Mouse (Mus musculus): ENCODE measurements around the gene 6030468B19Rik.
A peak's percentile ranks its signal among the peaks of the same experiment; 100 is the strongest.
"Not testable (repeated sequence)": the region's sequence is repeated elsewhere in the genome, so short reads cannot be mapped to it uniquely, and the experiment has no call there.

Gene 6030468B19Rik

DNA sequence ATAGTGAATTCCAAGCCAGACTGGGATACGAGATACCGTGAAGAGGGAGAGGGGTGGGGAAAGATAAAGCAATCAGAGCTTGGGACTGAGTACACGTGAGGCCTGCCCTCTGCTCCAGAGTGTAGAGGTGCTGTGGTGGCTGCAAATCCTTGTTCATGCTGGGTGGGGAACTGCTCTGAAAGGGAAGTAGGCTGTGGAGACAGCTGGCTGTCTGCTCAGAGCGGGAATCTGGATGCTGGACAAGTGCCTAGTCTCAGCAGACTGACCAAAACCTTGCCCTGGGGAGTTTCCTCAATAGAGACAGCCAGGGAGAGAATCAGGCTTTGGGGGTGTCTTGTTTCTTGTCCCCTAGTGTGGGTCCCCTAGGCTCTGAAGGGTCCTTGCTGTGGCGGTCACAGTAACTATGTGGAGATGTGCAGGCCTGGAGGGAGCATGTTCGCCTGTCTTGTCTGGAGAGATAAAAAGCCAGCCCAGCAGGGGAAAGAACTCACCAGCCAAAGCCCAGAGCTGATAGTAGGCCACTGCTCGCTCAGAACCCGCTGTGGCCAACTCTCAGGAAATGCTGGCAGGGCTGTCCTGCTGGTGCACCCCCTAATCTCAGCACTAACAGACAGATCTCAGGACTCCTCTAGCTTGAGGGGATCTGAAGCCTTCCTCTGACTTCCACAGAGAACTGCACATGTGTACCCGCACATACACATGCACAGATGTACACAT, 31.6 kb downstream of the 6030468B19Rik start:
- DNase-seq (ENCODE audit: low read depth, low spot score), result peak; percentile 52

DNA sequence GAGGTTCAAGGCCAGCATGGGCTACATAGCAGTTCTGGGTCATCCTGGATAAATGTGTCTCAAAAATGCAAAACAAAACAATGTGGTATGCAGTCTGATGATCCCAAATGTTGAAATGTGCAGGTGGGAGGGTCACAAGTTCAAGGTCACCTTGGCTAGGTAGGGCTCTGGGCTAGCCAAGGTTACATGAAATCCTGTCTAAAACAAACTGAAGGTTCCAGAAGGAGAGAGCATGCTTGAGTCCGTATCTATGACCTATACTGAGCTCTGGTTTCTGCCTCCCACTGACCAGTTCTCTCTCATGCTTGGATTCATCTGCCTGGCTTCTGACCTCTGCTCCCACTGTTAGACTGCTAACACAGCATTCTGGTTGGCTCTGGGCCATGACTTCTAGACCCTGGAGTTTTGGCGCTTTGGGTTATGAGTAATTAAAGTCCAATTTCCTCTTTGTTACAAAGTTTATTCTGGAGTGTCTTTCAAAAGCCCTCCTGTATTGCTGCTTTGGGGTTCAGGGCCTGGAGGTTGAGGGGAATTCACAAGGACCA, 32.3 kb downstream of the 6030468B19Rik start:
- DNase-seq (ENCODE audit: low read depth, low spot score), result no peak

DNA sequence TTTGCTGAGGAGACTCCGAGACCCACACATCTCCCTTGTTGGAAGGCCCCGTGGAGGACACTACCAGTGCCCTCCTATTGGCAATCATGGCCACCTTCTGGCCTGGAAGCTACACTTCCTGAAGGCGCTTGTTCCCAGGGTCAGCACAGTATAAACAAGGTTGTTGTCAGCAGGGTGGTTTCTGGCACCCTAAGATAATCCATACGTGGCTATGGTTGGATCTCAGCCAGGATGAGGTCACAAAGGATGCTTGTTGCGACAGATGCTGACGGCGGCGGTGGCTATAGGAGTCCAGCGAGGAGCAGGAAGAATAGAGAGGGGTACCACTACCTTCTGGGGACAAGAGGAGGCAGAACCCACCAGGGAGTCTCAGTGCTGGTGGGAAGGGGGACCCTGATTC, 32.9 kb downstream of the 6030468B19Rik start:
- DNase-seq (ENCODE audit: low read depth, low spot score), result no peak

DNA sequence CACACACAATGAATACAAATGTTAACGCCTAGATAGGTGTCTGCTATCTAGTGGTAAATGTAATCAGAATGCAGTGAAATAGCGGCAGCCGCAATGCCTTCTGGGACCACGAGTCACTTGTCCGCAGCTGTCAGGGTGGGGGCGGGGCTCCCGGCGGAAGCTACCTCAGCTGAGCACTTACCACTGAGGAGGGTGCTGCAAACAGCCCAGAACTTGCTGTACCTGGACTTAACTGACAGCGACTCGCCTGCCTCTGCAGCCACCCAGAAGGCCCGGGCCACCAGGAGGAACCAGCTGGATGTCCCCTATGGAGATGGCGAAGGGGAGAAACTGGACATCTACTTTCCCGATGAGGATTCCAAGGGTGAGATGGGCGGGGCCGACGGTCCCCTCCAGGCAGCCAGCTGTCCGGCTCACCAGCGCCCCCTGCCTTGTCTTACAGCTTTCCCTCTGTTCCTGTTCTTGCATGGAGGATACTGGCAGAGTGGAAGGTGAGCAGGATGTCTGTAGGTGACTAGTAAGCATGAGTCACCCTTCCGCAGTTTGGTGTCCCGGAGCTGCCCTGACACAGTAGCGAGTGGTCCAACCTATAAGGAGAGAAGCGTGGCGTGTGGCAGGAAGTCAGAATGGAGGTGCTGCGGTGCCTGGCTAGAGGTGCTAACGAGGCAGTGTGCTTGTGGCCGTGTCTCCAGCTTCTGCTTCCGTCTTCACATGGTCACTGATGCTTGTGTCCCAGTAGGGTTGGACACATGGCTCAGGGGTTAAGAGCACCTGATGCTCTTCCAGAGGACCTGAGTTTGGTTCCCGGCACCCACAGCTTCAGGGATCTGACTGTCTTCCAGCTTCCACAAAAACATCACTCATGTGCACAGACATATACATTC, 34.9 kb downstream of the 6030468B19Rik start:
- DNase-seq (ENCODE audit: low read depth, low spot score), result peak; percentile 81

DNA sequence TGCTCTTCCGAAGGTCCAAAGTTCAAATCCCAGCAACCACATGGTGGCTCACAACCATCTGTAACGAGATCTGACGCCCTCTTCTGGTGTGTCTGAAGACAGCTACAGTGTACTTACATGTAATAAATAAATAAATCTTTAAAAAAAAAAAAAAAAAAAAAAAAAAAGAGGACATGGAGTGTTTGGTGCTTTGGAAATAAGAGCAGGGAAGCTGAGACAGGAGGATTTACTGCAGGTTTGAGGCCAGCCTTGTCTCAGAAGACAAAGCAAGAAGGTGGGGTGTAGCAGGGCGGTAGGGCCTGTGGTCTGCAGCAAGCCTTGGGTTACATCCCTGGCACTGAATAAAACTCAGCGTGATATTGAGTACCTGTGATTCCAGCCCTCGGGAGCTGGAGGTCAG, 36.0 kb downstream of the 6030468B19Rik start:
- DNase-seq (ENCODE audit: low read depth, low spot score), result not testable (repeated sequence)

DNA sequence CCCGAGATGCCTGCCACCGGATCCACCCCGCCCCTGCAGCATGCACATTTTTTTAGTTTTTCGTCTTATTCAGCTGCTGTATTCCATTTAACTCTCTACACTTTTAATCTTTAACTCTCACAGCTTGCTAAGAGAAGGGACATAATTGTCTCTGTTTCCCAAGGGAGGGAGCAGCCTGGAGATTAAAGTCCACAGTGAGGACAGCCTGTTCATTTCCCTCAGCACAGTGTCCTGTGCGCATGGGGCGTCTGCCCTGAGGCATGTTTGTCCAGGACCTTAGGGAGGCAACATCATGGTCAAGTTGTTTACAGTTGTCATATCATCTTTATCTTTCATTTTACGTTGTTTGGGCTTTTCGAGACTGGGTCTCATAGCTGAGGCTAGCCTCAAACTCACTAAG, 36.6 kb downstream of the 6030468B19Rik start:
- no peak for DNase-seq (ENCODE audit: low read depth, low spot score)

DNA sequence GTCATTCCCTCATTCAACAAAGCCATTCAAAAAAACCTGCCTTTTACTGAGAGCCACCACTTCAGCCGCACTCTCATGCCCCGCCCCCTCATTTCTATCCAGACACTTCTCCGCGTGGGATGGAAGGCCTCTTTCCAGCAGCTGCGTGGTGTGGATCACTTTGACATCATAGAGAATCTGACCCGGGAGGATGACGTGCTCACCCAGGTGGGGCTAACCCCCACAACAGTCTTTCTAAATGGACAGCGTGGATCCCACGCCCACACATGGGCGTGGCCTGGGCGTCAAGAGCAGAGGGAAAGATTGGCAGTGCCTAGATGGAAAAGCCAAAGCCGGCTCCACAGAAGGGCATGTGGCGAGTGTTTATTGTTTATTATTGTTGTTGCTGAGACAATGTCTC, 38.8 kb downstream of the 6030468B19Rik start:
- DNase-seq (ENCODE audit: low read depth, low spot score), result peak; percentile 71

DNA sequence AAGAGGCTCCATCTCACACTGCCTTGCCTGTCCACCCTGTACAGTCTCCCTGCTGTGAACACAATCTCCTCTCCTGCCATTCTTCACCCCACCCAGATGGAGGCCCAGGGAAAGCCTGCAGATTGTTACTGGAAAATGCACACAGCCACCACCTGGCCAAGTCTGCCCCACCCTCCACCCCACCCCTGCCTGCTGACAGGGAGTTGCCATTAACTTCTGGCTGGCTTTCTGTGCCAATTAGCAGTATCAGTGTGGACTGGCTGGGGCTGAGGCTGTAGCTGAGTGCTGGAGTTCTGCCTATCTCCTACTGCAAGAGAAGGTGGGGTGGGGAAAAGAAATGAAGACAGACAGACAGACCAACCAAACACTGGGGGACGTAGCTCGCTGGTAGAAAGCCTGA, 41.1 kb downstream of the 6030468B19Rik start:
- DNase-seq (ENCODE audit: low read depth, low spot score), result no peak

DNA sequence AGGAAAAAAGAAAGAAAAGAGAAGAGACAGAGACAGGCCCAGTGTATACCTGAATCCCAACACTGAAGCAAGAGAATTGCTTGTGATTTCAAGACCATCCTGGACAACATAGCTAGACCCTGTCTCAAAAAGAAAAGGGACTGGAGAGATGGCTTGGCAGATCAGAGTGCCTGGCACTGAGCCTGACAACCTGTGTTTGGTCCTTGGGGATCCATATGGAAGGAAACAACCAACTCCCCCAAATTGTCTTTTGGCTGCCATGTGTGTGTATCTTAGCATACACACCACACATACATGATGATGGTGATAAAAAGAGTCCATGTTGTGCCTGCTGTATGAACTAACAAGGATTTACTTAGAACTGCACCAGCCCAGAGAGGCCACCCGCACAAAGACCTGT, 41.6 kb downstream of the 6030468B19Rik start:
- no peak for DNase-seq (ENCODE audit: low read depth, low spot score)

DNA sequence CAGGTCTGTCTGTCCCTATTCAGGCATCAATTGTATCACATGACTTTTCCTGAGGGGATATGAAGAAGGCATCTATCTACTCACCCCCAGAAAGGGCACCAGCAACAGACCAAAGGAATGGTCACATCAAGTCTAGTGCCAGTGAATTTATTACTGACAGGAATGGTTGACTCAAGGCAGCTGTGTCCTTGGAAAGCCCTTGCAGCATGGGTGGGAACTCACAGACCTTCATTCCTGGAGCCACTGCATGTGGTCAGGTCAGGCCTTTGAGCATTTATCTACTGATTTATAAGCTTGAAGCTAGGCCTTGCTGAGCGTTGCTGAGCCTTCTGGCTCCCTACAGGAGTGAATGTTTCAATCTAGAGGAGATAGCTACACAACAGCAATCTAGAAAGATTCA, 43.5 kb downstream of the 6030468B19Rik start:
- DNase-seq (ENCODE audit: low read depth, low spot score), result no peak

DNA sequence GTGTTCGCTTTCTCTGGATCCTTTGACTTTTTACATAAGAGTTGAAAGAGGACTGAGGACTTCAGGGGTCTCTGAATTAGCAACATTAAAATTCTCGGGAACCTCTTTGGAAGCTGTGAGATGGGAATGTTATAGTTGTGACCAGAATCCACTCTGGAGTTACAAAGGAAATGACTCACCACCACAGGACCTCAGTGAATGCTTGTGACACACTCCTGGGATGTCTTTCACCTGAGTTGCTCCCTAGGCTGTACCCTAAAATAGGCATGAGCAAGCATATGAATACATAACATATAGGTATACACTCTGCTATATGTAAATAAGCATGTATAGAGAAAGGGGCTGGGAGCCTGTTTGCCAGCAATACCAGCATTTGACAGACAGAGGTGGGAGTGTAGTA, 46.0 kb downstream of the 6030468B19Rik start:
- no peak for DNase-seq (ENCODE audit: low read depth, low spot score)

DNA sequence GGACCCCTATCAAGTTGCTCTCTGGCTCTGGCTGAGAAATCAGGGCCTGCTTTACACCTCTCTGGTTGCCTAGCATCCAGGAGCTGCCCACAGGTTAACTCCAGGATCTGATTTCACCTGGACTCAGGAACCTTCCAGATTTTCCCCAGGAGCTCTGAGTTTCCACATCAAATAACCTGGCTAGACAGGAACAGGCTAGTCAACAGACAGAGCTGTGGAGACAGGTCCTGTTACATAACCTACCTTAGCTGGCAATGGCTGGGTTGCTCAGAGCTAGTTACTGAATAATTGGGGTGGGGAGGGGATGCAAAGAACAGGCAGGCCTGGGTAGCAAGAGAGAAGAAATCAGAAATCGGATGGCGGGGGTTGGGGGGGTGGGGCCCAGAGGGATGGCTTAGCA, 47.5 kb downstream of the 6030468B19Rik start:
- DNase-seq (ENCODE audit: low read depth, low spot score), result no peak

DNA sequence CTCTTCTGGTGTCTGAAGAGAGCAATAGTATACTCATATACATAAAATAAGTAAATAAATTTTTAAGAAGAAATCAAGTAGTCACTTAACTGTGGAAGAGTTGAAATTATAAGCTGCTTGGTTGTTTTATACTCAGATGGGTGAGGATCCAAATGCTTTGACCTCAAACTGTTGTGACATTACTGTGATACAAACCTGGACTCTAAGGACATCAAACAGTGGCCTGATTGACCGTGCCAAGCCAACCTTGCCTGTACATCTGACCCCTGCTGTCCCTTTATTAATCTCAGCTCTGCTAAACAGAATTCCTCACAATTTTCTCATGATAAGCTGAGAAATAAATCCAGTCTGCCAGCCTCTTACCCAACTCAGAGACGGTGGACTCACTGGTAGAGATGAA, 48.2 kb downstream of the 6030468B19Rik start:
- DNase-seq (ENCODE audit: low read depth, low spot score), result no peak

DNA sequence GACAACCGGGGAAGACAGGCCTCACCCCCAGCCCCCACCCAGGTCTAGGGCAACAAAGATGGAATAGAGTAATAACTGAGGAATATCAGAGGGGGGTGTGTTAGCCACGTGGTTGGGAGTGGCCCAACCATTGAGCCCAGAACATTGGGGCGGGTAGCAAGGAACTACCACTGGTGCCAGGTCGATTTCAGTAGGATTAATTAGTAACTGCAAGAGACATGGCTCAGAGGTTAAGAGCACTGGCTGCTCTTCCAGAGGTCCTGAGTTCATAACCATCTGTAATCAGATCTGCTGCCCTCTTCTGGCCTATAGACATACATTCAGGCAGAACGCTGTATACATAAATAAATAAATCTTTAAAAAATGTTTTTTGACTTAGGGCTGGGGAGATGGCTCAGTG, 49.2 kb downstream of the 6030468B19Rik start:
- peak; percentile 17 for DNase-seq (ENCODE audit: low read depth, low spot score)

DNA sequence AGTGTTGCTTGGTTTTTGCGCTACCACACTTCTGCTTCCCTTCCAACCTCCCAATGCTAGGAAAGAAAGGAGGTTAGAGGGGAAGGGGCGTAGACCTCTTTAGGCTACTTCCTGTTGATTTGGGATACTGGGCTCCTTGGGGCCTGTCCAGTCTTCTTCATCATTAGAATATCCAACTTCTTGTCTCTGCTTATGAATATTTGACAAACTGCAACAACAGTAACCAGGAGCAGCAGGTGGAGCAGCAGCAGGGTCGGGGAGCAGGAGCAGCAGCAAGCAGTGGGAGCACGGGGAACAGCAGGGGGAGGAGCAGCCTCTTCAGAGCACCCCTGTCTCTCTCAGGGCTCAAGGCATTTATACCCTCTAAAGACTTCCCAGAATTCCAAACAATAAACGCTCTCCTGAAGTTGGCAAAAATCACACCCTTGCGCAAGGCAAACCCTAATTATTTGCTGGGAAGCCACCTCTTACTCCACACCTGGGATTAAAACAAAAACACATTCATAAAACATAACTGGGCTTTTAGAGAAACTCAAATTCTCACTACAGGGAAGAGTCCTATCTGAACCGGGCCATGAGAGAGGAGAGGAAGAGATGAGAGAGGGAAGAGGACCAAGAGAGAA, 50.2 kb downstream of the 6030468B19Rik start:
- DNase-seq (ENCODE audit: low read depth, low spot score), result no peak

DNA sequence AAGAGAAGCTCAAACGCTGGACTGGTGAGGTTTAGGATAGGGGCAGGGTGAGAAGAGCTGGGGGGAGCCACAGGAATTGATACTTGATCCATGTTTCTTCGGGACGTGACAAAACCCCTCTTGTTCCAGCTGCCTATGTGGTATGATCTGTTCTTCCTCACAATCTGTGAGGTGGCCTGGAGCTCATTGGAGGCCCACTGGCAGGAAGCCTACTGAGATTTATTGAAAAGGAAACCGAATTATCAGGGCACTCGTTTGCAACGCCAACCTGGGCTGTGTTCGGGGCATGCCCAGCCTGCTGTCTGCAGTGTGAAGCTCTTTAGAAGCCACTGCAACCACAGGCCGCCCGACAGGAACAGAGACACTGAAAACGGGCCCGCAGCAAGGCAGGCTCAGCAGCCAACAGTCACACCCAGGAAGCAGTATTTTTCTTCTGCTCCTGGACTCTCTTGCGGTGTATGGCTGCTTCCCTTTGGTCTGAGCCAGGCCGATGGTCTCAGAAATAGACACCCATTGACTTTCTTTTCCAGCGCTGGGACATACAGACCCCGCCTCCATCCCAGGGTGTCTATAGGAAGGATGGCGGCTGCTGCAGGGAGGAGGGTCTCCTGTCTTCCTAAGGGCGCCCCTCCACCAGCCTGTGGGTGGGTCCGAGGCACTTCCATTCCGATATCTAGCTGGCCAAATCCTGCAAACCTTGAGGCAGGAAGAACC, 51.0 kb downstream of the 6030468B19Rik start:
- peak; percentile 47 for DNase-seq (ENCODE audit: low read depth, low spot score)

DNA sequence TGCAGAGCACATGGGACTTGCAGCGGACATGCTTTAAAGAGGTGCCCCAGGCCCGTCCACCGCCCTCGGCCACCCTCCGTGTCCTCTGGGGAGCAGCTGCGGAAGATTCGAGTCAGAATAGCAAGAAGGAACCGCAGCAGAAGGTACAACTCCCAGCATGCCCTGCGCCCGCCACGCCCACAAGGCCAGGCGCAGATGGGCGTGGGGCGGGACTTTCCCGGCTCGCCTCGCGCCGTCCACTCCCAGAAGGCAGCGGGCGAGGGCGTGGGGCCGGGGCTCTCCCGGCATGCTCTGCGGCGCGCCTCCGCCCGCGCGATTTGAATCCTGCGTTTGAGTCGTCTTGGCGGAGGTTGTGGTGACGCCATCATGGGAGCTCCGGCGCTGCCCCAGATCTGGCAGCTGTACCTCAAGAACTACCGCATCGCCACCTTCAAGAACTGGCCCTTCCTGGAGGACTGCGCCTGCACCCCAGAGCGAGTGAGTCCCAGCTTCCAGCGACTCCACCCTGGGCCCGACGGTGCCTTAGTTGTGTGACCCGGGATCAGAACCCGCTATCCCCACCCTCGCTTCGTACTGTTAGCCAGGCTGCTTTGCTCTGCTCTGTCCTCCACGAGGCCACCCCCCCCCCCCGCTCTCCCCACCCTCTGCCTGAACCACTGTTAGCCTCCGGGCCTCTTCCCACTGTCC, 51.7 kb downstream of the 6030468B19Rik start, which contains the start of gene Birc5:
Birc5 (plus strand) TSS at position 267 of the 687 bp plus-strand sequence.
- DNase-seq (ENCODE audit: low read depth, low spot score), result peak; percentile 97

DNA sequence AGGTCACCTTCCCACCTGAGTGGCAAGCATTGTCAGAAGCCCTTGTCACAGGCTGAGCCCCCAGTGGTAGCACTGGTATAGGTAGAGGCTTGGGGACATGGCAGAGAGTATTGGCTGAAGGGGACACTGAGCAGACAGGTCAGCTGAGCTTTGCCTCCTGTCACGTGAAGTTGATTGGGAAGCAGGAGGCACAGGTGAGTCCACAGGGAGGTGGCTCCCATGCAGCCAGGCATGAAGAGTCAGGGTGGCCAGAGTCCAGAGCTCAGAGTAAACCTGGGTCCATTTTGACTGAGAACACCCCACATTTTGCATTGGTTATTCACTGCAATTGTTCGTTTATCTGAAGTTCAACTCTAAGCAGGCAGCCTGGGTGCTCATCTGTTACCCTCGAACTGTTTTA, 55.4 kb downstream of the 6030468B19Rik start:
- DNase-seq (ENCODE audit: low read depth, low spot score), result no peak

DNA sequence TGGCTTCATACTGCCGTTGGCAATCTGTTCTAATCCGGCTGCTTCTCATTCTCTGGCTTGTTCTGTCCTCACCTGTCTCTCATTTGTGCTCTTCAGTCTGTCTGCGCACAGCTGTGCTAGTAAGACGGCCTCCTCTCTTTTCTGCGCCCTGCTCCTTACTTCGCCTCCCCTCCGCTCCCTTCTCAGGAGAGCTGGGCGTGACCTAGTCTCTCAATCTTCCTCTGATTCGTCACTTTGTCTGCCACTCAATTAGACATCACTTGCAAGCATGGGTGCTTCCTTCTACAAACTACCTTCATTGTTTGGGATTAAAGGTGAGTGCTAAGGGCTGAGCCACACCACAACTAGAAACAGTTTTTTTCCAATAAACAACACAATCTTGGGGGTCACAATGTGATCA, 56.8 kb downstream of the 6030468B19Rik start:
- DNase-seq (ENCODE audit: low read depth, low spot score), result no peak

DNA sequence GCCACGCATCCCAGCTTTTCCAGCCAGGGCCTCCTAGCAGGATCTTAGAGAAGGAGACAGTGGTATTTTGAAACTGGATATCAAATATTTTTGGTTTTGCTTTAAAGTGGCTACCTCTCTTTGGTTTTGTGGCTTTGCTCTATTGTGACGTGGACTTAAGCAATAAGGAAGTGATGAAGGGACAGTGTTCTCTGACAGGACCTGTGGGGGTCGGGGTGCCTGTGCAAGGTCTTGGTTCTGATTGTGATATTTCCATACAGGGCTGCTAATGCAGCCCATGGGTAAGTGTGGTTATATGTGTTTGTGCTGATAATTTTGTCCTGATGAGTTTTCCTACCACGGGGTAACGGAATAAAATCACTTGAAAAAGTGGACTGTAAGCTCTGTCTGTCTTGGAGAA, 57.9 kb downstream of the 6030468B19Rik start:
- no peak for DNase-seq (ENCODE audit: low read depth, low spot score)

DNA sequence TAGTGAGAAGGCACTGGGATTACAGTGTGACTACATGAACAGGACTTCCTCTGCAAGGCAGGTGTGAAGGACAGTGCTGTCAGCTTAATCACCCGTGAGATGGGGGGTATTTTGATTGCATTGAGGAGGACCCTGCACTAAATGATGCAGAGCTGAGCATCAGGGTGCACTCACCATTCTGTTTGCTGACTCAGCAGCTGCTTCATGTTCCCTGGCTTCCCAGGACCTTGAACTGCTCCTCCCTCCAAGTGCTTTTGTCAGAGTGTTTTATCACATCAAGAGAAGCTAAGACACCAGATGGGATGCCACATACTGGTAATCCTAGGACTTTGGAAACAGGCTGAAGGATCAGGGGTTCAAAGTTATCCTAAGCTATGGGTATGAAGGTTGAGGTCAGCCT, 58.5 kb downstream of the 6030468B19Rik start:
- no peak for DNase-seq (ENCODE audit: low read depth, low spot score)

All from brain, adult 2 months (tissue).